Mouse (Mus musculus): ENCODE measurements around the gene Csnk2a2.

Gene Csnk2a2

DNA sequence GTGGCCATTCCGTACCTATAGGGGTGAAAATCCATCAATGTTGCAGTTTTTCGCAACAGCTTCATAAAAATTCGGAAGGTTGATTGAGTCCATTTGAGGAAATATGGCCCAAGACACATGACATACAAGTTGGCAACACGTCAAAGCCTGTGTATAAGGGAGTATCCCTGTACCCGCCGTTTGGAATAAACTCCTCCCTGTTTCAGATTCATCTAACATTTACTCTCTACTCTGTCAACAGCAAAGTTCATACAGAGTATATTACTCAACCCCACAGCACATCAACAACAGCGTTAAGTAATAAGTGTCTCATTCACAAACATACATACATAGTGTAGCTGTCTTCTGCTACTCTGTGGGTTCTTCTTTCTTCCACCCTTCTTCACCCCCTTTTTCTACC is 65.2 kb downstream of the Csnk2a2 start:
- no peak for DNase-seq (ENCODE audit: low spot score in 2 of 2)

DNA sequence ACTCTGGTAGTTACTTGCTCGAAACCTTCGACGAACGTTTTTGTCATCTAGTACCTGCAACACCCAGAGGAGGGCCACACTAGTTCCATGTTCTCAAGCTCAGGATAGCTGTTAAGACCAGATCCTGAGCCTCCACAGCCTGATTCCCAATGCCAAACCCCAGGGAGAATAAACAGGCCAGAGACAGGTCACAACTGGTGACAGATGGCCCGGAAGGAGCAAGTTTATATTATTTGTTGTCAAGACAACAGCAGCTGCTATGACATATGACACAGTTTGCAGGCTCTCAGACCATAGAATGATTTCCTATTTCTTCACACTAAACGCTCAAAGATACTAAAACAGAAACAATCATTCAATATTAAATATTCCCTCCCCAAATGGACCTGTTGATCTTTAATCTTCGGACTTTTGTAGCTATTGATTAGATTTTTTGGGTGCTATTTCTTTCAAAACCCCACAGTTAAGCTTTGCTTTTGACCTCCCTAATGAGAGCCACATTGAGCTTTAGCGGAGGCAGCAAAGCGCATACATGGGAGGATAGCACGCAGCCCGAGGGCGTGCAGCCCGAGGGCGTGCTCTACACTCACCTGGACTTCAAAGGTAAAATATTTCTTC is 67.5 kb downstream of the Csnk2a2 start:
- no peak for DNase-seq (ENCODE audit: low spot score in 2 of 2)

DNA sequence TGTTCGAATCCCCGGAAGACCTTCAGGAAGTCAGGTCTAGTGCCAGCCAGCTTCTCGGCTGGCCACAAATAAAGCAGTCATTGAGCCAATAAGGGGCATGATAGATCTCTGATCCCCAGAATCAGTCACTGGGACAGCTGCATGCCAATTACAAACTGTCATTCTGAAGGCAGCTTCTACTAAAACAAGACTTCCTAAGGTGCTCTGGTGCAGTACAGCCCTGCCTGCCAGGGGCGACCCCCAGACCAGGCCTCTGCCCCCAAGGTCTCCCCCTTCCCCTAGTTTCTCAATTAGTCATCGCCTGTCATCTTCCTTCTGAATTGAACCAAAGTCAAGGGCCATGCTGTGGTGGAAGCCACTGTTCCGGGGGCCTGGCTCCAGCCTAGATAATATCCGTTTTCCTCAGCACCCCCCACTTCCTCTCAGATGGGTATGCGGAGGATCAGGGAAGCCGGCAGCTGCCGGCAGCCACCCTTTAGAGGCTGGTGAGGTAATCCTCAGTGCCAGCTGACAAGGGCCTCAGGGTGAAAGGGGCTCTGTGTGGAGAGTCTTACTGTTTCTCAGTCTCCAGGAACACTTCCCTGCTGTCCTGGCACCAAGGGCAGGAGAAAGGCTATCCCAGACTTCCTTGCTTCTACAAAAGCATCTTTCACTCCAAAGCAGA is 78.4 kb downstream of the Csnk2a2 start:
- no peak for DNase-seq (ENCODE audit: low spot score in 2 of 2)

DNA sequence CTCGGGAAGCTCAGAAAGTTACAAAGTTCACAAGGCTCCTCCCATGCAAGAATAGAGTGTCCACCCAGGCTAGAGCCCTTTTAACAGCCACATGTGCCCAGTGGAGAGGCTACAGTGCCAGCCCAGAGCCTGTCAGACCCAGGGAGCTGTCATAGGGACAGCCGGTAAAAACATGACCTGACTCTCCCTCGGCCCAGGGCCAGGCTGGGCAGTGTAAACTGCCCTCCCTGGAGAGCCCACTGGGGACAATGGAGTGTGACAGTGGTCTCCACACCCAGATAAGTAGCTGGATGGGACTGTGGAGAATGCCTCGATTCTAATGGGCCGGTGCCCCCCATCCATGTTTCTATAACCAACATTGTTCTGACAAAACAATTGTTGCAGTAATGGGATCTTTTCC is 80.3 kb downstream of the Csnk2a2 start:
- DNase-seq (ENCODE audit: low spot score in 2 of 2), result no peak

DNA sequence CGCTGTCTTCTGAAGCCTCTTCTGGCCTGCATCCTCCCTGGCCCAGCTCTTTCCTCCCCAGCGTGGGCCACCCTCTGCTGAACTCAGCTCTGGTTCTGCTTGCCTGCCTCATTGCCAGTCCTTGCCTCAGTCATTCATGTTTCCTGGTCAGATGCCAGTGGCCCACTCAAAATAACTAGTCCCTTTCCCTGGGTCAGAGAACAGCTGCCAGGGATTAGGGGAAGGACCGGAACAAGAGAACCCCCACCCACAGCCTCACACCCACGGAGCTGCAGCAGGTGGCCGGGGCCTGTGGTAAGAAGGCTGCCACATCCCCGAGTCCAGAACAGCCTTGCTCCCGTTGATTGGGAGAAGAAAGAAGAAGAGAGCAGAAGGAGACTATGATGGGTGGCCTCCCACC is 88.7 kb downstream of the Csnk2a2 start:
- no peak for DNase-seq (ENCODE audit: low spot score in 2 of 2)

DNA sequence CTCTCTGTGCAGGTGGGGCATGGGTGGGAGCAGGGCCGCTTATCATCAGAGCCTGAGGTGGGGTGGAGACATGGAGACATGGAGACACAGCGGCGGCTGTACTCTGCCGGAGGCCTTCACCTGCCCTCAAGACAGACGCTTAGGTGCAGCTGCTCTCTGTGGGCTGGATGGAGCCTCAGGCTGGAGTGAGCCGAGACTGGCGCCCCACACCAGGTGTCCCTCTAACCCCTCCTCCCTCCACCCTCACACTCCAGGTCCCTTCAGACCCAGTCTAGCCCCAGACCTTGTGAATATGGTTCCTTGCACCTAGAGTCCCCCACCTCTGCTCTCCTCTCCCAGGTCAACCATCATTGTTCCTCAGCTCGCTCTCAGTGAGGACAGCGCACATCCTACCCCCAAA is 90.7 kb downstream of the Csnk2a2 start:
- no peak for DNase-seq (ENCODE audit: low spot score in 2 of 2)

DNA sequence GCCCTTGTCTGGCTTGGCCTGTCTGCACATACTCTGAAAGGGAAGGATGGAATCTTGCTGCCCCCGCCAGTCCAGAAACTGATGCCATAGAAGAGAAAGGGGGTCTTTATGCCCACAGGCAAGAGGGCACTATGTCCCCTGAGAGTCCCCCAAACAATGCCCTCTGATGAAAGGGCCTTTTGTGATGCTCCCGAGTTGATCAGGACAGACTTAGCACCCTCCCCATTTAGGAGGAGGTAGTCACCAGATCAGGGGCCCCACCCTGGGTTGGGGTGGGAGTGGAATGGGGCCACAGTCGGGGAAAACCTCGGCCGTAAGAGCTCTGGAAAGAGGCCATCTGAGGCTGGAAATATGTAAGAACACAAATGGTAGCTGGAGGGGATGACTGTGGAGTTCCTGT is 92.6 kb downstream of the Csnk2a2 start:
- DNase-seq (ENCODE audit: low spot score in 2 of 2), result no peak

DNA sequence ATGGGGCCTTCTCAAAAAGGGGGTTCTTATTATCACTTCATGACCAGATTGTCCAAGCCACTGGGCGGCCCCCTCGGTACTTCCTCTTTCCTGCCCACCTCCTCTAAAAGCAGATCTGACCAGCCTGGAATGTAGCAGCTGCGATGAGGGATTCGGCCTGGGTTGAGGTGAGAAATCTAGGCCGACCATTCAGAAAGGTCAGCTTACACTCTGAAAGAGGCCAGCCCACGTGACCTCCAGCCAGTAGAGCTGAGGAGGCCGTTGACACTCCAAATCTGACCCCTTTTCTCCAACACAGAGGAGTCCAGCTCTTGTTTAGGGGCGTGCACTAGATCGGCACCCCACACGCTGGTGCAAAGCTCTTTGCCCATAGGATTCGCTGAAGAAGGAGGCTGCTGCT is 93.1 kb downstream of the Csnk2a2 start:
- DNase-seq (ENCODE audit: low spot score in 2 of 2), result no peak

Measured in urinary bladder, postnatal 36 days (tissue).